Mouse (Mus musculus): ENCODE results near the gene Olfr141.

Olfr141 gene

DNA sequence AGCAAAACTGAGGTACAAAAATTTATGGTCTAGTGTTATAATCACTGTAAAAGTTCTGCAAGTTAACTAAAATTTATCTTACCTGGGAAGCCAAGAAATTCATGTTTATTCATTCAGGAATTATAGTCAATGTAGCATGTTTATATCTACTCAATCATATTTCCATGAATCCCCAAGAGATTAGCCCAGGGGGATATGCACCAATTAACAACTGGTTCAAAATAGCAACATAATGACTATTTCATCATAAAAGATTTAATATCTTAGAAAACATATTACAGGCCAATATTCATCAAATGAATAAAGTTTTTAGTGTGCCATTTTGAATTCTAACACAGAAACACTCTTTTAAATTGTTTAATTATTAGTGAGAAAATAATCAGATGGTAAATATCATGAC, at the start of gene Olfr141:
Olfr141 (minus strand) TSS at position 101 of the 400 bp plus-strand sequence.
- DNase-seq (ENCODE audit: low spot score in 2 of 2) = no peak

DNA sequence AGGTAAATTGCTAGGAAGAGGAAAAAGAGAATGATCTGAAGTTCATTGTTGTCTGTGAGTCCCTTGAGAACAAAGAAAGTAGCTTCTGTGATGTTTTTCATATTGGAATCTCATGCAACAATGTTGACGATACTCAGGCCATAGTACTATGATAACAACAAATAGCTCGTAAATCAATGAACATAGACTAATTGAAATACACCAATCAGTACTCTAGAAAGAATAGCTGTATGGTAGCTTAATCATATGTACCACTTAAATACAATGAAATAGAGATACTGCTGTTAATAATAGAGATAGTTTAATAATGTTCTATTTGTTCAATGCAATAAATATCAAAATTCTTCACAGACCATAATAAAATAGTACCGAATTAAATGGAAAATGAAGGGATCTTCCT, 41.8 kb upstream of the Olfr141 start, which contains the start of gene Olfr1095:
Olfr1095 (minus strand) TSS at position 101 of the 400 bp plus-strand sequence.
- DNase-seq (ENCODE audit: low spot score in 2 of 2) = no peak

DNA sequence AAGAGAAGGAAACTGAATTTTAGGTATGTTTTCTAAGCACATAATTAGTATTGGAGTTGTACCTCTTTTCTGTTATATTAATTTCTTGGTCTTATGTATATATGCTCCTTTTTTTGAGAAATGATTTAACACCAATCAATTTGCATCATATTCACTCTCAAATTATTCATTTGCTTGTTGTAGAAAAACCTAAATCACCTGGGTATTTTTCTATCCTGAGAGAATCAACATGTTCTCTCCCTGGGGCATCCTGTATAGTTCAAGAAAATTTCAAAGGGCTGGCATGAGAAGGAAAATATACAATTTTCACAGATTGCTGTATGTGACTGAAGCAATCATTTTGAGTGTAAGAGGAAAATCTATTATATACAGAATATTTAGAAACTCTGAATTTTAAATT, 14.5 kb upstream of the Olfr141 start, which contains the start of gene Olfr1094:
Olfr1094 (plus strand) TSS at position 301 of the 400 bp plus-strand sequence.
- no peak for DNase-seq (ENCODE audit: low spot score in 2 of 2)

DNA sequence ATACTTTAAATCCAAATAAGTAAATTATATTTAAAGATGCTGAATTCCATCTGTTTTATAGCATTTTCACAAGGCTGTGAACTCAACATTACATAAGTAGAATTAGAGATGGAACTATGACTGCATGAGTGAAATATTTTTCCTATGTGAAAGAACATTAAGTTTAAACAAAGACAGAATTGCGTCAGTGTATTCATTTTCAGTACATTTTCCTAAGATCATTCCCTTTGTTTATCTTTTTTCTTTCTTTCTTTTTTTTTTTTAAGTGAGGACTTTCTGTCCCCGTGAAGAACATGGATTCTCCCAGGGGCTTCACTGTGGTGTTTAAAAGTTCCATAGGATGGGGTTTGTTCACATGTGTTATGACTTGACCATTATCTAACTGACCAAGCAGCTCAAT, 27.6 kb downstream of the Olfr141 start, which contains the start of gene Olfr1093:
Olfr1093 (plus strand) TSS at position 301 of the 400 bp plus-strand sequence.
- DNase-seq (ENCODE audit: low spot score in 2 of 2) = no peak

DNA sequence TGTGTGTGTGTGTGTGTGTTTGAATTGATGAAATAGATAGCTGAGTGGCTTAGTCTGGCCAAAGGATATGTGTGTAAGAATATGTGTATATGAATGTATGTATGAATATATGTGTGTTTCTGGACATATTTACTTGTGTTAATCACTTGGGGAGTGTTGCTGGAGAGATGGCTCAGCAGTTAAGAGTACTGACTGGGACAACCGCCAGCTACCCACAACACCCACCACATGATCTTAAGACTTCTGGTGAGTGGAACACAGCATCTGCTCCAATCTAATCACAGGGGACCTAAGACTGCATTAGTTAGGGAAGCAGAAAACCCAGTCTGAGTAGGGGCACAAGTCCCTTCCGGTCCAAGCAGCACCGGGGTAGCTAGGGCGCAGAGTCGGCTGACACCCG, 48.8 kb downstream of the Olfr141 start:
- no peak for DNase-seq (ENCODE audit: low spot score in 2 of 2)

DNA sequence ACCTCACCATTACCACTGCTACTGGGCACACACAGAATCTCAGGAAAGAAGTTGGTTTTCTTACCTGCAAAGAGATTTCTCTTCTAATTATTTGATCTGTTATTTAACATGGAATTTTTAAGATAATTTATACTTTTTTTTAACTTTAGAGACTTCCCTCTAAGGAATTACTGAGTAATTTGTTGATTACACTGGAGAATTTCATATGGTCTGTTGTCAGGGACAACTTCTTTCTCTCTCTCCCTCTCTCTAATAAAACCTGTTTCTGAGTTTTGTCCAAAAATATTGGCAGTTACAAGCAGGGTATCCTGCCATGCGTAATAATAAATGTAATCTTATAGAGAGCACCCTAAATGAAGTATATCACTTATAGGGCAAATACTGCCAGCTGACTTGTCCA, 50.9 kb downstream of the Olfr141 start, which contains the start of gene Olfr1090:
Olfr1090 (minus strand) TSS at position 101 of the 400 bp plus-strand sequence.
- no peak for DNase-seq (ENCODE audit: low spot score in 2 of 2)
